Mouse (Mus musculus) spleen, adult 12 weeks (tissue): ENCODE data around the gene Sugt1.

Source experiments
- DNase-seq: peaks from one replicate; pipeline ENCODE4 v3.0.0; 2022; ENCODE audit warnings: low spot score

Gene Sugt1

GRCm38 (mm10) chr14:79677891-79678687, 90.6 kb downstream of the Sugt1 start:
- no peak for DNase-seq

GRCm38 (mm10) chr14:79680652-79681051, 93.2 kb downstream of the Sugt1 start:
- DNase-seq: no peak
